Mouse (Mus musculus): ENCODE results near the gene Zfp800.

DNA sequence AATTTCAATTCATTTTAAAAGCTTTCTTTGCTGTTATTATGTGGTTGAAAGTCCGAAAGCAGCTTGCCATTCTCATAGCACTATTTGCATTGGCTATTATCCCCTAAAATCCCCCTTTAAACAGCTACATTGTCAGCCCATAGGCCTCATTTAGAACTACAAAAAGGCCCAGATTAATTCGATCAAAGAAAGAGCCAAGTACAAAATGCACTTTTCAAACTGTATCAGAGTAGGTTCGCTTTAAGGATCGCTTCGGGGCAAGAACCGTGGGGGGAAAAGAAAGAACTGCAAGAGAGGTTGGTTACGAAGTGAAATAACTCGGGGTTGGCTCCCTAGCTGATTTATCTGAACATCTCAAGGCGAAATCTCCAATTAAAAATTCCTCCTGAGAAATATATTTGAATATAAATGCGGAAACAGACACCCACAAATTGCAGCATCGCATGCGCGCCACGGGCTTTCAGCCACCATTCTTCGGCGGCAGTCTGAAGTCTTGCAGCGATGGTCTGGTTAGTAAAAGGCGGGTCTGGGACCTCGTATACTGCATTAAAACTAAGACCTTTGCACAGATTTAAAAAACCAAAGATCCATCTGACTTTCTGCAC, 850 bp downstream of the Zfp800 start:
- TF ChIP-seq ZC3H11A (IDR thresholded peaks at IDR 0.05; ENCODE audit: borderline replicate concordance, low read depth, low read length) = no peak
- TF ChIP-seq ZNF384 (IDR thresholded peaks at IDR 0.05; ENCODE audit: low read depth, low read length) = no peak
- no peak for TF ChIP-seq HCFC1 (IDR thresholded peaks at IDR 0.05; ENCODE audit: borderline replicate concordance, insufficient read depth, low read length)
